Mouse (Mus musculus): Measurements from ENCODE around the gene Elane. TPM values are rescaled to one million over a fixed set of nuclear protein-coding genes. Genes with fewer than 3 reads are reported as not detected.

Elane gene
- polyA plus RNA-seq, 1 experiment: not detected

- TF ChIP-seq POLR2A (IDR thresholded peaks at IDR 0.05; ENCODE audit: low read depth, low read length): no peak
- TF ChIP-seq CTCF (conservative IDR thresholded peaks at IDR 0.05; ENCODE audit: insufficient read depth, insufficient read length, low read depth, low read length): no peak
- H3K27me3 ChIP-seq (replicated peaks; ENCODE audit: control insufficient read depth, insufficient read depth, low read length): no peaks in the 10 kb centered on the region
- WGBS: 67% methylated on average over 5 of the region's 5 CpGs
- H3K4me1 ChIP-seq (ENCODE audit: control insufficient read depth, insufficient read depth, low read length): peaks cover 3% of the 10 kb centered on the region
- no peak for DNase-seq
- H3K4me3 ChIP-seq (ENCODE audit: insufficient read depth, low read depth, low read length): no peak overlapping the region
- no peak overlapping the region for H3K27ac ChIP-seq (ENCODE audit: insufficient read depth, low read depth, low read length)
- no peaks in the 10 kb centered on the region for H3K36me3 ChIP-seq (ENCODE audit: control insufficient read depth, insufficient read depth, low read length)
These were observed 39.5 kb upstream of the Elane start for GRCm38 (mm10) chr10:79846553-79846952.

- no peaks in the 10 kb centered on the region for H3K36me3 ChIP-seq (ENCODE audit: control insufficient read depth, insufficient read depth, low read length)
- 79% methylated on average over 8 of the region's 8 CpGs for WGBS
These were observed 36.0 kb upstream of the Elane start for GRCm38 (mm10) chr10:79849941-79850628.

GRCm38 (mm10) chr10:79851653-79852052, 34.4 kb upstream of the Elane start:
- Histone ChIP-seq H3K36me3 (ENCODE audit: control insufficient read depth, insufficient read depth, low read length) (no peaks in the 10 kb centered on the region), H3K27me3 (replicated peaks; ENCODE audit: control insufficient read depth, insufficient read depth, low read length) (no peaks in the 10 kb centered on the region), H3K27ac (ENCODE audit: insufficient read depth, low read depth, low read length) (peak overlapping the region; percentile 96), H3K4me3 (ENCODE audit: insufficient read depth, low read depth, low read length) (no peak overlapping the region), H3K4me1 (ENCODE audit: control insufficient read depth, insufficient read depth, low read length) (peaks cover 25% of the 10 kb centered on the region)
- no peak for DNase-seq
- 67% methylated on average over 3 of the region's 3 CpGs for WGBS
- no peak for TF ChIP-seq POLR2A (IDR thresholded peaks at IDR 0.05; ENCODE audit: low read depth, low read length)
- no peak for TF ChIP-seq CTCF (conservative IDR thresholded peaks at IDR 0.05; ENCODE audit: insufficient read depth, insufficient read length, low read depth, low read length)

More at GRCm38 (mm10) chr10:79849941-79850628, 36.0 kb upstream of the Elane start:
- Histone ChIP-seq H3K4me3 (ENCODE audit: insufficient read depth, low read depth, low read length) (no peak overlapping the region), H3K4me1 (ENCODE audit: control insufficient read depth, insufficient read depth, low read length) (peaks cover 20% of the 10 kb centered on the region), H3K27ac (ENCODE audit: insufficient read depth, low read depth, low read length) (no peak overlapping the region), H3K27me3 (replicated peaks; ENCODE audit: control insufficient read depth, insufficient read depth, low read length) (no peaks in the 10 kb centered on the region)
- TF ChIP-seq POLR2A (IDR thresholded peaks at IDR 0.05; ENCODE audit: low read depth, low read length) (no peak), CTCF (conservative IDR thresholded peaks at IDR 0.05; ENCODE audit: insufficient read depth, insufficient read length, low read depth, low read length) (no peak)
- no peak for DNase-seq

DNA sequence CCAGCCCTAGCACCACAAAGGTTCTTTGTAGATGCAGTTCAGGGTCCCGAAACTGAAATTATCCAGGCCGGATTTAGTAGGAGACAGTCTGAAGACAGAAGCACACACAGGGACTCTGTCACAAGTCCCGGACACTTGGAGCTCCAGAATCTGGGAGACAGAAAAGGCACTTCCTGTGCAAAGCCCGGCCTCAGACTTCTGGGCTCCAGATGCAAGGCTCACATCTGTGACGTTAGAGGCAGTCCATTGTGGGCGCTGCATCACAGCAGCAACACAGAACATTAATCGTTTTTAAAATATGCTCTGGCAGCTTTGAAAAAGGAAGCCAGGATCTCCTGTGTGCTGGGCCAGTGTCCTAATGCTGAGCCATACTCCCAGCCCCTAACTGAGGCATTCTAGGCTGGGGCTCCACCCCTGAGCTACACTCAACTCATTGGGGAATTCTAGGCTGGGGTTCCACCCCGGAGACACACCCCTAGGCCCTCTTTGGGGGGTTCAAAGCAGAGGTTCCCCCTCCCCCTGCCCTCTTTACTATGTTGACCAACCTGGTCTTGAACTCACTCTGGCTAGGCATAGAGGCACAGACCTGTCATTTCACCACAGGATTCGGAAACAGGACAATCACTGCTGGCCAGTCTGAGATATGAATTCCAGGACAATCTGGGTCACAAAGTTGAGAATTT, 33.8 kb upstream of the Elane start:
- Histone ChIP-seq H3K27ac (ENCODE audit: insufficient read depth, low read depth, low read length) (peak overlapping the region; percentile 96), H3K4me3 (ENCODE audit: insufficient read depth, low read depth, low read length) (no peak overlapping the region), H3K4me1 (ENCODE audit: control insufficient read depth, insufficient read depth, low read length) (peaks cover 31% of the 10 kb centered on the region), H3K36me3 (ENCODE audit: control insufficient read depth, insufficient read depth, low read length) (no peaks in the 10 kb centered on the region; the same call in 1 of the 2 replicates), H3K27me3 (replicated peaks; ENCODE audit: control insufficient read depth, insufficient read depth, low read length) (no peaks in the 10 kb centered on the region)
- TF ChIP-seq POLR2A (IDR thresholded peaks at IDR 0.05; ENCODE audit: low read depth, low read length): no peak
- TF ChIP-seq CTCF (conservative IDR thresholded peaks at IDR 0.05; ENCODE audit: insufficient read depth, insufficient read length, low read depth, low read length): no peak
- 53% methylated on average over 9 of the region's 9 CpGs for WGBS
- DNase-seq: peak; percentile 87

- no peaks in the 10 kb centered on the region for H3K27me3 ChIP-seq (replicated peaks; ENCODE audit: control insufficient read depth, insufficient read depth, low read length)
- H3K4me1 ChIP-seq (ENCODE audit: control insufficient read depth, insufficient read depth, low read length): peaks cover 37% of the 10 kb centered on the region
- TF ChIP-seq POLR2A (IDR thresholded peaks at IDR 0.05; ENCODE audit: low read depth, low read length) (no peak), CTCF (conservative IDR thresholded peaks at IDR 0.05; ENCODE audit: insufficient read depth, insufficient read length, low read depth, low read length) (no peak)
- 14% methylated on average over 8 of the region's 8 CpGs for WGBS
- peak overlapping the region; percentile 96 for H3K27ac ChIP-seq (ENCODE audit: insufficient read depth, low read depth, low read length)
- H3K4me3 ChIP-seq (ENCODE audit: insufficient read depth, low read depth, low read length): peak overlapping the region; percentile 56
- DNase-seq: no peak
- H3K36me3 ChIP-seq (ENCODE audit: control insufficient read depth, insufficient read depth, low read length): no peaks in the 10 kb centered on the region; the same call in 1 of the 2 replicates
These were observed 33.2 kb upstream of the Elane start for GRCm38 (mm10) chr10:79852827-79853226.

- Histone ChIP-seq H3K4me3 (ENCODE audit: insufficient read depth, low read depth, low read length) (peak overlapping the region; percentile 56), H3K27ac (ENCODE audit: insufficient read depth, low read depth, low read length) (peak overlapping the region; percentile 96), H3K27me3 (replicated peaks; ENCODE audit: control insufficient read depth, insufficient read depth, low read length) (no peaks in the 10 kb centered on the region), H3K36me3 (ENCODE audit: control insufficient read depth, insufficient read depth, low read length) (no peaks in the 10 kb centered on the region; the same call in 1 of the 2 replicates), H3K4me1 (ENCODE audit: control insufficient read depth, insufficient read depth, low read length) (peaks cover 42% of the 10 kb centered on the region)
- TF ChIP-seq POLR2A (IDR thresholded peaks at IDR 0.05; ENCODE audit: low read depth, low read length) (no peak), CTCF (conservative IDR thresholded peaks at IDR 0.05; ENCODE audit: insufficient read depth, insufficient read length, low read depth, low read length) (no peak)
- peak; percentile 98 for DNase-seq
- under 1% methylated on average over 15 of the region's 15 CpGs for WGBS
These were observed 32.7 kb upstream of the Elane start for GRCm38 (mm10) chr10:79853392-79853791.

Measured in kidney, adult 2 months (tissue).